Mouse (Mus musculus): ENCODE measurements at regions not wholly inside any gene's neighbourhood (a gene's known extent, or its start where the extent isn't known, plus 50 kb on each side); places are given as distances from the start of the nearest gene placed in this dataset.

DNA sequence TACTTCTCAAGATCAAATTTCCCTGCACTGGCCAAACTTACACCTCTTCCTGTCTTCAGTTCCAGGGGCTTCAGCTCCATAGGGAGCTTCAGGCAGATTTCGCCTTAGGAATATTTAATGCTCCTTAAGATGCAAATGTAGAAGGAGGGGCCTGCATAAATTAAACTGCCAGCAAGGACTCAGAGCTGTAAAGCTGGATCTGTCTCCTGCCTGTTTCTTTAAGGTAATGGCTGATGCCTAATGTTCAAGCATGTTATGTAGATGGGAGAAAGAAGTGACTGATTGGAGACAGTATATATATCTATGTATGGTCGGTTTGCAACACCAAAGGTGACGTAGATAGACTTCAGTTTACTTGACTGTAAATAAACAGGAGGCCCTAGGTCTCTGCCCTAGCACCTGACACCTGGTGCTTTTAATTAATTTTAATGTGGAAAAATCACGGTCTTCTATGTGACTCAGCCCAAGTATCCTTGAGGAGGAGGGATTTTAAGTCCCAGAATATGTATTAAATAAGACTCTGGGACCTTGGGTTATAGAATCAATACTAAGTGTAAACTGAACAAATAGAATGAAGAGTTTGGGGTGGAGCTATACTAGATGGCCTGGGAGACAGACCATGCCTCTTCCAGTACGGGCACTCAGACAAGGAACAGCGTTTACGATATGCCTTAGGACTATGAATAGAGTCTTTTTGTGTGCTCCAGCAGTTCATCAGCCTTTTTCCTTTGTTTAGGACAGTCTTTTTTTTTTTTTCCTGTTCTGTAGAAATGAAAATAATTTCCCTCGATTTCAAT lies 651.7 kb upstream of the Lmcd1 start:
- DNase-seq (ENCODE audit: low spot score): no peak

DNA sequence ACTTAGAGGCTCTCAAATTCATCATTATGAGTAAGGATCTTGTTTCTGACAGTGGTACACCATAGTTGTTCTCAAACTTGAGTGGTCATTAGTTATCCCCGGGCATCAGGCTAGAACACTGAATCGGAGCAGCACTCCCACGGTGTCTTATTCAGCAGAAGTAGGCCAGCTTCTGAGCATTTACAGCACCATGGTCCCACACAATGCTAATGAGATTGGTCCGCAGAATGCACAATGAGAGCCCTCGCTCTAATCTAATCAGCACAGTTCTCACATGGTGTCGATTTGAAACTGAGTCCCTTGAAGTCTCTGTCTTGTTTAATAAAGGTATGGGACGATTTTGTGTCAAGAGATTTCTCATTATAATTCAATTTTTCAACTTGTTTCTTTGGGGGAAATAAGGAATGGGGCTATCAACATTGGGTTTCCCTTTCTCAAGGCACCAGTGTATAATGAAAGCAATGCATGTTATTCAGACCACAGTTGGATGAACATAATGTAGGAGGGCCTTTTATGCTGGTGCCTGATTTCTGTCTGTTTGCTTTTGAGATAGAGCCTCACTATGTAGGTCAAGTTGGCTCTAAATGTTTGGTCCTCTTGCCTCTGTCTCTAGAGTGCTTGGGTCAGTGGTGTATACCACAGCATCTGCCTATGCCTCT lies 650.9 kb upstream of the Lmcd1 start:
- DNase-seq (ENCODE audit: low spot score): peak; percentile 7

DNA sequence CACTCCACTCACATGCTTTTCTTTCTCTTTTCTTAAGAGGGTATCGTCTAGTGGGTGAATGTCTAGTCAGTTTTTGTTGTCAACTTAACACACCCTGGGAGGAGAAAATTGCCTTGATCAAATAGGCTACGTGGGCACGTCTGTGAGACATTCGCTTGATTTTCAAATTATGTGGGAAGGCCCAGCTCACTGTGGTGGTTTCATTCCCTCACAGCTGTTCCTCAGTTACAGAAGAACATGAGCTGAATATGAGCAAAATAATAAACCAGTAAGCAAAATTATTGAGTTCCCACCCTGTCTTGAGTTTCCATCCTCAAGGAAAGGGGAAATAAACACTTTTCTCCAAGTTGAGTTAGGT lies 650.4 kb upstream of the Lmcd1 start:
- no peak for DNase-seq (ENCODE audit: low spot score)

DNA sequence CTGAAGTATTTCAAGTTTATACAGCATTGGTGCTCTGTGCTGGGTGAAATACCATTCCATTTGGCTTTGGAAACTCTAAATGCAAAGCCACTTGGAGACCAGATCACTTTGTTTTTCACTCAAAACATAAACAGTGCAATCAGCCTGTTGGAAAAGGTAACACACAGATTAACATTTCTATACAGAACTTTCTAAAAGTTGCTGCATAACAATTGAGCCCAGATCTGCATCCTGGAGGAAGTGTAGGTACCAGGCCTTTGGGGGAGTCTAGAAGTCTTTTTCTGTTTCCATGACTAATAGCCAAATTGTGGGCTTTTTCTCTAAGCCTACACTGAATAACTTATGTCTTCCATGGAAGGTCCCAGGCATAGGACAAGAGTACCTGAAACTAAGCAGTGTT lies 648.1 kb upstream of the Lmcd1 start:
- no peak for DNase-seq (ENCODE audit: low spot score)

DNA sequence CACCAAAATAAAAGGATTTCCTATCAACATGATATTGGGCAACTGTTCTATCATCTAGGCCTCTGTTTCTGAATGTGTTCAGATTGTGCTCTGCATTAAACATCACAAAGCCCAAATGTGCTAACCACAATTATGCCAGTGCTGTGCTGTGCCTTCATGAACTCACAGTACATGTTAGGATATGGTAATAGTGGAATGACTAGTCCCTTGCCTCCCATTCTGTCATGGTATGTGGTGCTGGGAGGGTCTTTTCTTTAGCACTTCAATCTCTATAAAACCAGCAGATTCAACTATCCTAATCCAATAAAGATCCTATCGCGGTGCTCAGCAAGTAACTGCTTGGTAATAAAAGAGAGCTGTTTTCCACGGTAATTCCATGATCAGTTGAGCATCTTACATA lies 620.8 kb upstream of the Lmcd1 start:
- no peak for DNase-seq (ENCODE audit: low spot score)

DNA sequence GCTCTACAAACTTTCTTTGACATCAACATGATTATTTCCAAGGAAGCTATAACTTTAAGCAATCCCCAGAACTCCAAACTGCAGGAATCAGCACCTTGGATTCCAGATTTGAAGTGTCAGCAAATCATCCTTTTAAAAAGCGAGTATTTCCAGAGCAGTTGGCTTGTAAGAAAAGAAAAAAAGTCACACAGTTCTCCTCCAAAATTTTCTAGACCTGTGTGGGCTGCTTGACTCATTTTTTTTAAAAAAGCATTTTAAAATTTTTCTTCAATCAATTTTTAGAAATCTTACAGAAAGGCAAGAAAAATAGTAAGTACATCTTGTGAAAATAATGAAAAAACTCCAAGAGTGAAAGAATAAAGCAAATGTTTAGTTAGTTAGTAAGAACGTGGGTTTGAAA lies 613.6 kb upstream of the Lmcd1 start:
- no peak for DNase-seq (ENCODE audit: low spot score)

DNA sequence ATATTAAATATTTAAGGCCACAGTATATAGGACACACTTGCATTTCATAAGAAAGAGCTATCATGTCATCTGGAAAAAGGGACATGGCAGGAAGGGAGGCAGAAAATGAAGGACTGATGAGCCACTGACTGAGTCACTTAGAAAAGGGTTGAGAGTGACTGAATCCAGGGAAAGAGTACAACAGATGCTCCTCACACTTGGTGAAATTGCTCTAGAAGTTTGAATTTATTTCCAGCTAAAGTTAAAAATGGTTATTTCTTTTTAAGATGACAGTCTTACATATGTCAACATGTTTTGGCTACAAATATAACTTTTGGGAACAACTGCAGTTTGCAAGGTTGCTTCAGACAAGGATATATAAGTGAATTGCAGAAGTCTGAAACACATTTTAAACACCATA lies 609.0 kb upstream of the Lmcd1 start:
- DNase-seq (ENCODE audit: low spot score): no peak

DNA sequence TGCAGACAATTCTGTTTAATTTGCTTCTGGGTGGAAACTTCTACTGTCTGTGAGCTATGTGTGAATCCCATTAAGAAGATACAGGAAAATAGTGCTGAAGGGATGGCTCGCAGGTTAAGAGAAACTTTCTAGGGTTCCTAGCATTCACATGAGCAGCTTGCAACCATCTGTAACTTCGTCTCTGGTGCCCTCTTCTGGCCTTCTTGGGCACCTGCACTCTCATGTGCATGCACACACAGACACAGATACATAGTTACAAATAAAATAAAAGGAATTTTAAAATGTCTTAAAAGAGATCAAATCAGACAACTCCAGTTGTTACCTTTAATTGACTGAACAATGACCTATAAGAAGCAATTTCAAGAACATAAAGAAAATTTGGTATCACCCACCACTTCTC lies 588.6 kb upstream of the Lmcd1 start:
- DNase-seq (ENCODE audit: low spot score): no peak

DNA sequence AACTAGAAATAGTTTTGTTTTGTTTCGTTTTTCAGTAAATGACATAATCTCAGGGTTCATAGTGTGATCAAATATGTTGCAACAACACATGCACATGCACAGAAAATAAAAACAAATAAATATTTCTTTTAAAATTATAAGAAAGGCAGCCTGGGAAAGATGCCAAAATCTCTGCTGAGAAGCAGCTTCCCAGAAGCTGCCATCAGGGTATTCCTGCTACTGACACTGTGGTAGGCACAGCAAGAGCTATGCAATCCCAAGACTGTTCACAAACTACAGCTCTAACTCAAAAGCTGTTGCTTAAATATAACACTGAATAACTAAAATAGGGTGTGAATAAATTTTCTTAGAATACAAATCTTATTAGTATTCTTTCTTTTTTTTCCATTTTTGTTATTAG lies 570.7 kb upstream of the Lmcd1 start:
- DNase-seq (ENCODE audit: low spot score): no peak

DNA sequence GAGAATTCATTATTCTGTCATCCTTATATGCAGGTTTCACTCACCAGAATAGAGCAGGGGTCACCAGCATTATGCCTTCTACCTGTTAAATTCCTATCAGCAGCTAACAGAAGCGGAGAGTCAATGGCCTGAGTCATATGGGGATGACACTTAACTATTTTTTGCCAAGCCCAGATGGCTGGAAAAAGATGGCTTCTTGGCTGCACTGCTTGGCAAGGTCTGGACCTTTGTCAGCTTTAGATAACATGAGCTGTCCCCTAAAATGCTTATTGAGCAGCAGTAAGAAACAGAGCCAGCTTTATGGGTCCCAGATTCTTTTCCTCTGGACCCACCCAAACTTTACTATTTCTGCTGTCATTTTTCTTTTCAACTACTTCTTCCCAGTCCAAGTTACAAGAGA lies 565.3 kb upstream of the Lmcd1 start:
- DNase-seq (ENCODE audit: low spot score): no peak

DNA sequence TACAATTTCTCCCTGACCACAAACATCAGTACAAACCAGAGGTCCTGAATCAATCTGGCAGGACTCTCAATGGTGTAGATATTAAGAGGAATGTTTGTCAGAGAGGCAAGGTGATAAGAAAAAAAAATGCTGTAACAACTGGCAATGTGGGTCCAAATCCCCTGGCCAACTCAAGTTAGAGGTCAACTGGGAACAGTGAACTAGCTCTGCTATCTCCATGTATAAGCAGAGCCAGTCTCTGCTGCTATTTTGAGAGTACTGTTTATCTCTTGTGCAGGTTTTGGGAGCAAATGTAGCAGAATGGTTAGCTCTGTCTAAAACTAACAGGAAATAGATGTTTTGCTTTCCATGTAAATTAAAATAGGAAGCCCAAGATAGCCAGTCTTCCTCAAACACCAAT lies 547.6 kb upstream of the Lmcd1 start:
- no peak for DNase-seq (ENCODE audit: low spot score)

DNA sequence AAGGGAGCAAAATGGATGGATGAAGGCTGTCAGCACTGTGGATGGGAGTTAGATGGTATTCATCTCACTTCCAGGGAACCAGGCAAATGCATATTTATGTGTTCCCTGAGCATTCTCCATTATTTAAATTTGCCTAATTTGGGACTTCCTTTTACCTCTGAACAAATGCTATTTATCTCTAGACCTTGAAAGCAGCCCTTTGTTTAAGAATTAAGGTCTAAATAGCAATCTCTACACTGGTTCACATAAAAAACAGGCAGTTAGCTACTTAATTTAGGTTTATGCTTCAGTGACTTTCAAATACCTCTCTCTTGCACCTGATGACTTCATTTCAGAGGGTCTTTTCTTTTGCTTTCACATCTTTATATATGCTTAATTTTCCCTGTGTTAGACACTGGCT lies 543.2 kb upstream of the Lmcd1 start:
- DNase-seq (ENCODE audit: low spot score): no peak

DNA sequence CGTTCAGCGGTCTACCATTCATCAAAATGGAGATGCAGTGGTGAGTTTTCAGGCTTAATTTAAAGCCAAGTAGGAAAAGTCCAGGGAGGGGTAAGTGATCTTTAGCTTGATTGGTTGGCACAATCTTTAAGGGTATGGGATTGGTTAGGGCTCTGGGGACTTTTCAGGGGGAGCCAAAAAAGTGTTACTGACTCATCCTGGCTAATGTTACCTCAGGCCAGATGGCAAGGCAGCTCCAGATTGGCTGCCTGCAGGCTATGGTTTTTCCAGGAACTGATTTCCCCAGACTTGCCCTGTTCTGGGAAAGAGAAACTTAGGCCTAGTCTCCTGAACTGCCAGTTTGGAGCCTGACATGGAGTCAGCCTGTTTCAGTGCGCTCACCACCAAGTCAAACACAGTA lies 539.6 kb upstream of the Lmcd1 start:
- peak; percentile 1 for DNase-seq (ENCODE audit: low spot score)

DNA sequence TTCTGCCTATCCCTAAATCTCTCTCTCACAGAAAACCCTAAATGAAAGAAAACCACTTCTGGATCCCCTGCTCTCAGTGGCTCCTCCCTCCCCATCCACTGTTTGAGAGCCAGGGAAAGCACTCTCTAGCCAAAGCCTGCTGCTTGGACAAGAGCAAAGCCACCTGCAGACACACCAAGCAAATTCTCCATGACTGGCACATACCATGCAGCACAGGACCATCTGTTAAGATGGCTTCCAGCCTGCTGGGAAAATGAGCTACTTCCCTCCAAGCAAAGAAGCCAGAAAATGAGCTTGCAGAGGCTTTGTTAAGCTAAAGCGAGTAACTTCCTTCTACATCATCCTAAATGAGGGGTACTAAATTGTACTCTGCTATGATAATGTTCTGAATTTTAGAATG lies 534.6 kb upstream of the Lmcd1 start:
- no peak for DNase-seq (ENCODE audit: low spot score)

DNA sequence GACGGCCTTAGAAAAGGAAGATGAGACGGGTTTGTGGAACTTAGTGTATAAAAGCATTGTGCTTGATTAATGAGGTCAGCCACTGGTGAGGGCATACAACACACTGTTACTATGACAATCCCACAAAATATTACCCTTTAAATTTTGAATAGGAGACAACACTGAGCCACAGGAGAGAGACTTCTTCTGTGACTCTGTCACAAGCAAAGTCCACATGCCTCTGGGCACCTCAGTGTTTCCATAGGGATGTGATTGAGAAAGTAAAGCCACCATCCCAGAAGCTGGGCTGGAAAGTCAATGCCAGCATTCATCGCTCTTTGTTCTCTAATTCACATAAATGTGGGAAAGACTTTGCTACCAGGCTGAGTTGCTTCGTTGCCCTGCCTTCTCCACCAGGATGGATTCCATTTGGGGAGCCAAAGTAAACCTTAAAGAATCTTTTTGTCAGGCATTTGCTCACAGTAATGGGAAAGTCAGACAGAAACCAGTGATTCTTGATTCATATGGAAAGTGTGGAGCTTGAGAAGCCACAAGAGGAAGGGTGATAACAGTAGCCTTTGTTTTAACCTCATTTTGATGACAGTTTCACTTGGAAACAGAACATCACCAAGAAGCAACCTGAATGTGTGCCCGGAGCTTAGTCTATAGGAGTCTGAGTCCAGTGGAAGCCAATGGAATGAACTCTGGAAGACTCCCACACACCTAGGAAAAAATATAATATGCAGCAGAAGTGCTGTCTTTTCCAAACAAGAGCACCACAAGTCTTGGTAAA lies 491.7 kb upstream of the Lmcd1 start:
- DNase-seq (ENCODE audit: low spot score): peak; percentile 9

DNA sequence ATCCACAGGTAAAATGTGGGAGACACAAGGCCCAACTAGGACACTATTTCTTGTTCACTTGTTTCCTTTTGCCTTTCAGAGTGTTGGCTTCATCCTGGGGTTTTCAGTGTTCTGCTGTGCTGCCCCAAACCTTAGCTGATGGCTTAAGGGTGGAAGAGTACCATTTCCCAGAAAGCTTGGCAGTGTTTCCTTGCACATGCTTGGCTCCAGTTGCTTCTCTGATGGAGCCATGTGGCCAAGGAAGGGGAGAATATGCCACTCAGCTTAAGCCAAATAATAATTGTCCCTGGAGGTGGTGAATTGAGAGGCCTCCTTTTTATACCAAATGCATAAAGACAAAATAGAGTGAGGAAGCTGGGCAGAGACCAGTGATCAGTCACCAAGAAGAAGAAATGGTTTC lies 464.9 kb upstream of the Lmcd1 start:
- no peak for DNase-seq (ENCODE audit: low spot score)

DNA sequence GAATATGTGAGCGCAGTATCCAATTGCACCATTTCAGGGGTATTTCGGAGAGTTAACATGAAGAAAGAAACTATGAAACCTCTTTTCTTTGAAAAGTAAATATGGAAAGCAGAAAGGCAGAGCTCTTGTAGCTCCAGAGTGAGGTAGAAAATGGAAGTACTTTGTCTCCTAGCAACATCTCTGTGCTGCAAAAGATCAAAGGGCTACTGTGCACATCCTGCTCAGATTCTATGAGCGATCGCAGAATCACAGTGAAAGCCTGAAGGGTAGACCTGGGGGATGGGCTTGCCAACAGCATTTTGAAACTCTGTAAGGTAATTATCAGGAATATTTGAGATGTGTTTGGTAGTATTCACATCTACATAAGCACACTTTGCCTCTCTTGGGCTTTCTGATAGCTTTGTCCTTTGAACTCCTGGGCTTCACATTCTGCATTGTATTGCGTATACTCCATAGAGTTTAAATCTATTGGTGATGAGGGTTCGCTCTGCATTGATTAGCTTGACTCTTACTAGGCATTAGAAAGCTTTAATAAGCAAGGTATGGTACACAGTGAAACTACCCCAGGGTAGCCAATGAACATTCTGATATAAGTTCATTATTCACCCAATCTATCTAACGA lies 459.5 kb upstream of the Lmcd1 start:
- no peak for DNase-seq (ENCODE audit: low spot score)

DNA sequence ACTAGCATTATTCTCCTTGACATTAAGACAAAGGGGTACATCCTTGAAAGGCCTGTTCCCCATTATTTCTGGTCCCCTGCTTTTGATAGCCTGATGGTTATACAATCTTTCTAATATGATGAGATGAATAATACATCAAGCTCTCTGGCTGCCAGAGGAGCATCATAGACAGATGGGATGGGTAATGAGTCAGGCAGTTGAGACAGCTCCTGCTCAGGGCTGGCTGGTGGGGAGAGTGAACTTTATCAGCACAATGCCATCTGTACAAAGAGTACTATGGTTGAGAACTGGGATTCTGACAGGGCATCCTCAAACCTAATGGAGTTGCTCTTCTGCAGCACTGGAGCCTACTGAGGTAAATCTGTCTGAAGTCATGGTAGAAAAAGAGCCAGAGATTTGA lies 458.4 kb upstream of the Lmcd1 start:
- DNase-seq (ENCODE audit: low spot score): no peak

DNA sequence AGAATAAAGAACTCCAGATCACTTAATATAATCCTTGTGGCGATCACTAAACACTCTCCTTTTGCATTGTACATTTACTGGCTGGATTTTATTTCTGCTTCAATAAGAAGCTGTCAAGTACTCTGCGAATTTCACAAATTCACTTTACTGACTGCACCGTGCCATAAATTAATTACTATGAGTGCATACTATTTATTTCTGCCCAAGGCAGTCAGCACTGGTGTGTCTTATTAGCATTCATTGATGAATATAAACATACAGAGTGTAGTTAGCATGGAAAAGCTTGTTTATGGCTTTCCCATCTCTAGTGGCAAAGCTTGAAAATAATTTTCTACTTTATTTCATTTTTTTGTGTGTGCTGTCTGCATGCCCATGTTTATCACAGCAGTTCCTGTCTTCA lies 453.3 kb upstream of the Lmcd1 start:
- DNase-seq (ENCODE audit: low spot score): no peak

DNA sequence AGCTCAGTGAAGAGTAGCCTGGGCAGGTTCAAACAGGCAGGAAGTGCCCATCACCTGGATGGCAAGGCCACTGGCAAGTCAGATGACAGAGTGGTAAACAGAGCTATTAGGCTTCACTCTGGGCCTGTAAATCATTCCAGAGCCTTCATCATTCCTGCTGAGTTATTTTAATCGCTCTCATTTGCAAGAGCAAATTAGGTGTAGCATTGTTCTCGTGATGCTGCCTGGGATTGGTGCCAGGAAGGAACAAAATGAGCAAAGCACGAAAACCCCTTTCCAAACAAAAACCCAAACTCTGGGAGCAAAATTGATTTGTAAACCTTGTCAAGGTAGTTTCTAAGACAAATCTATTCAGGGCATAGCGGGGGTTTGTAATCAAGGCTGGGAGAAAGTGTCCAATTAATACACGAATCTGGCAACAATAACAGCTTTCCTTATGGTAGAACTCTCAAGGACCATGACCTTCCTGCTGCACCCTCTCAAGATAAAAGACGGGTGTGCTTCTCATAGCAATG lies 429.2 kb upstream of the Lmcd1 start:
- no peak for DNase-seq (ENCODE audit: low spot score)

DNA sequence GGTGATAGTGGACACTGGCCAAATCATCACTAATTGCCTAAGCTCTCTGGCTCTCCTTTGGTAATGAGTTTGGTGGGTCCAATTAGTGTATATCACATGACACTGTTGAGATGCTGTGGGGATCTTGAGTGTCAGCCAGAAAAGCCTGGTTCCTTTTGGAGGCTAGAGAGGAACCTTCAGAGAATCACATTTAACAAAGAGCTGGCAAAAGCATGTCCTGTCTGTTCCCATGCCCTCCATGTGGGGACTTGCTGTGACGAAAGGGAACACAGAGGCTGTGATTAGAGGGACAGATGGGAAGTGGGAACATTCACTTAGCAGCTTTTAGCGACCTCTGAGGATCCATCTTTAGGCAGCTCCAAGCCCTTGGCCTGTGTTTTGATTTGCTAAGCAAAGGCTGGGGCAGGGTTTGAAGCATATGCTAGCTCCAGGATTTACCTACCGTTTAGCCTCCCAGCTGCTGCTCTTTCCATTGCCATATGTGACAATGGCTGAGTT lies 407.4 kb upstream of the Lmcd1 start:
- DNase-seq (ENCODE audit: low spot score): no peak

DNA sequence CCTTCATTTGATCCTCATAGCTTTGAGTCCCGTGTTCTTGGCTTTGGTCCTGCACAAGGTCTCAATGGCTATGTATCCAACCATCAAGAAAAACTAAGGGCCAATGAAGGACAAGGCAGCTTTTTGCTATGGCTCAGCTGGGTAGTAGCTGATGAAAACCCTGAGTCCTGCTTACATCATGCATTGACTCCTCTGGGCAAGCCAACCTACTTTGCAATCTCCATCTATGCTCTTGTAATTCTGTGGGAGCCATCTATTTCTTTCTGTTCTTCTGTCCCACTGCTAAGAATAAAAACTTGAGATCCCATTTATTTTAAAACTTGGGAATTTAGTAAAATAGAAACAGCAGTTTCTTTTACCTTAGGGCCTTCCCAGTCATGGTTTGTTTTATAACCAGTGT lies 391.0 kb upstream of the Lmcd1 start:
- no peak for DNase-seq (ENCODE audit: low spot score)
